Mouse (Mus musculus) midbrain, embryonic 13.5 days (tissue): ENCODE measurements around the gene Znhit3. TPM values are rescaled to one million over a fixed set of nuclear protein-coding genes. Genes with fewer than 3 reads are reported as not detected.

Experiments
- ATAC-seq: fragments of 200-750 bp; cut with Nextera tagmentation; 2 replicates; pipeline ENCODE4 v1.8.0; 2017; ENCODE audit warnings: mild to moderate bottlenecking, moderate TSS enrichment, moderate library complexity
- H3K27ac ChIP-seq: fragments of 300-500 bp; sonication (generic); 2 replicates; pipeline ENCODE4 v1.5.1; 2015; ENCODE audit warnings: inconsistent platforms, mild to moderate bottlenecking, moderate library complexity
- H3K27me3 ChIP-seq: fragments of 300-500 bp; sonication (generic); 2 replicates; pipeline ENCODE4 v1.6.1; 2015; ENCODE audit warnings: mild to moderate bottlenecking, inconsistent platforms
- H3K36me3 ChIP-seq: fragments of 300-500 bp; sonication (generic); 2 replicates; pipeline ENCODE4 v1.6.1; 2015; ENCODE audit warnings: mild to moderate bottlenecking, inconsistent platforms
- H3K4me1 ChIP-seq: fragments of 300-500 bp; sonication (generic); replicated peaks from 2 replicates; pipeline ENCODE4 v1.6.1; 2015; ENCODE audit warnings: inconsistent platforms
- H3K4me2 ChIP-seq: fragments of 300-500 bp; sonication (generic); replicated peaks from 2 replicates; pipeline ENCODE4 v1.6.1; 2015; ENCODE audit warnings: moderate library complexity, mild to moderate bottlenecking, inconsistent platforms
- H3K4me3 ChIP-seq: fragments of 300-500 bp; sonication (generic); replicated peaks from 2 replicates; pipeline ENCODE4 v1.5.1; 2015; ENCODE audit warnings: mild to moderate bottlenecking, inconsistent platforms
- H3K9ac ChIP-seq: fragments of 300-500 bp; sonication (generic); replicated peaks from 2 replicates; pipeline ENCODE4 v1.6.1; 2015; ENCODE audit warnings: mild to moderate bottlenecking, inconsistent platforms
- H3K9me3 ChIP-seq: fragments of 300-500 bp; sonication (generic); 2 replicates; pipeline ENCODE4 v1.6.1; 2016; ENCODE audit warnings: mild to moderate bottlenecking, inconsistent platforms
- WGBS: fragments of 180-500 bp; shearing (Covaris S2); methylation state at CpG from one replicate; pipeline ENCODE4 v1.1.7; 2015; 5-methylcytosine and 5-hydroxymethylcytosine counted together
- polyA plus RNA-seq: library from polyadenylated mRNA; unstranded; fragments of >200 nt; fragmentation: Nextera tagmentation; extraction: Ambion mirVana; gene quantifications from 2 replicates; pipeline ENCODE4 v1.2.1, GENCODE M21; 2015

Gene Znhit3
- polyA plus RNA-seq, 1 experiment from 2014 or later: 68.1 TPM

DNA sequence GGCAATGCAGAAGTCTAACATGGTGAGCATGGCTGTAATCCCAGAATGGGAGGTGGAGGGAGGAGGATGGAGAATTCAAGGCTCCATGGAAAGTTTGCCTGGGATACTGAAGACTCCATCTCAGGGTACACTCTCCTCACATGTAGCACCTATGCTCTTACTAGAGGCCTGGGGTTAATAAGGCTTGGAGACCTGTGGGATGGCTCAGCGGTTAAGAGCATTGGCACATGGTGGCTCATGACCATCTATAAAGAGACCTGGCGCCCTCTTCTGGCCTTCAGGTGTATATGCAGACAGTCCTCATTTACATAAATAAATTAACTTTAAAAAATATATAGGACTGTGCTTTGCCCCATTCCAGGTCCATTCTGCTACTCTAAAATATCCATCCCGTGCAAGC is 3.1 kb upstream of the Znhit3 start:
- H3K4me1 ChIP-seq: peaks cover 23% of the 10 kb centered on the region
- WGBS: 45% methylated on average over 3 of the region's 3 CpGs
- no peak overlapping the region for H3K4me2 ChIP-seq
- H3K4me3 ChIP-seq: no peak overlapping the region
- H3K36me3 ChIP-seq: no peaks in the 10 kb centered on the region
- no peak overlapping the region for H3K27ac ChIP-seq
- H3K9ac ChIP-seq: no peak overlapping the region
- H3K27me3 ChIP-seq: no peaks in the 10 kb centered on the region
- no peak for ATAC-seq
- H3K9me3 ChIP-seq: no peaks in the 10 kb centered on the region

DNA sequence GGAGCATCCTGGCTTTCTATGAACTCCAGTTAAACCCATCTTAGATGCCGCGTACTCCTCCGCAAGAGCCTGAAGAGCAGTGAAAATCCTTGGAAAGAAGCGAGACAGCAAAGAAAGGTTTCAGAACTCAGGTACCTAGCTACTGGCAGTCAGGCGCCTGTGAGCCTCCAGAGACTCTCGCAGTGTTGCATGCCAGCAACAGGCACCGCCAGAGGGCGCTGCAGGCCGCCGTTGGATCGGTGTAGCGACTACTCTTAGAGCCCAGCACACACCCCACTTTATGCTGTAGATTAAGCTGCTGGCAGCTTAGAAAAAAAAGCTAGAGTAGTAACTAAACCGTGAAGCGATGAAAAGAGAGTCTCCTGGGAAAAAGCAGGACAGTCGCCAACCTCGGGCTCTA is 2.3 kb upstream of the Znhit3 start:
- no peaks in the 10 kb centered on the region for H3K27me3 ChIP-seq
- peaks cover 5% of the 10 kb centered on the region for H3K36me3 ChIP-seq
- no peak overlapping the region for H3K9ac ChIP-seq
- H3K9me3 ChIP-seq: no peaks in the 10 kb centered on the region
- H3K4me2 ChIP-seq: peak overlapping the region; percentile 38
- H3K4me1 ChIP-seq: peaks cover 23% of the 10 kb centered on the region
- H3K4me3 ChIP-seq: no peak overlapping the region
- peak; percentile 75 for ATAC-seq
- H3K27ac ChIP-seq: no peak overlapping the region
- 5% methylated on average over 16 of the region's 16 CpGs for WGBS

DNA sequence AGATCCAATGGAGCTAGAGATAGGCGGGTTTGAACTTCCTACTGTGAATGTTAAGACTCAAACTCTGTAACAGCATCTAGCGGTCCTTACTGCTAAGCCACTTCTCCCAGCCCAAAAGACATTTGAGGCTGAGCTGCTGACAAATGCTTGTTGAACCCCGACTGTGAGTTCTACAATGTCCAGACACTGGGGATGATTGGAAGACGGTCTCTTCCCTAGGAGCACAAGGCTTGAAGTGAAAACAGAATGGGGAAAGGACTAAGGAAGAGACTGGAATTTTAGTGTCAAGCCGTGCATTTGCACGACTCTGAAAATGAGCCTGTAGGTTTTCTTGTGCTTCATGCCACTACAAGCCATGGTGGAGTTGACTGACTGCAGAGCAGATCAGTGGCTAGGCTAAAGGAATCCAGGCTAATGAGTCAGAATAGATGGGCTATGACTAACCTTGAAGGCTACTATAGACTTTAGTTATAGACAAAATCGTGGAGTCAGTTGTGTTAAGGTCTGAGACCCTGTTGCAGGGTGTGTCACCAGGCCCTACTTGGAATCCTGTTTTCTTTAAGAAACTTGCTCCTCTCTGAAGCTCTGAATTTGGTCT is 636 bp upstream of the Znhit3 start:
- Histone ChIP-seq H3K4me3 (peak overlapping the region; percentile 79), H3K9me3 (no peaks in the 10 kb centered on the region), H3K4me1 (peaks cover 23% of the 10 kb centered on the region), H3K4me2 (peak overlapping the region; percentile 71), H3K27me3 (no peaks in the 10 kb centered on the region), H3K36me3 (peaks cover 21% of the 10 kb centered on the region), H3K9ac (peak overlapping the region; percentile 77; the same call in 1 of the 2 replicates), H3K27ac (no peak overlapping the region)
- no peak for ATAC-seq
- 53% methylated on average over 7 of the region's 7 CpGs for WGBS

DNA sequence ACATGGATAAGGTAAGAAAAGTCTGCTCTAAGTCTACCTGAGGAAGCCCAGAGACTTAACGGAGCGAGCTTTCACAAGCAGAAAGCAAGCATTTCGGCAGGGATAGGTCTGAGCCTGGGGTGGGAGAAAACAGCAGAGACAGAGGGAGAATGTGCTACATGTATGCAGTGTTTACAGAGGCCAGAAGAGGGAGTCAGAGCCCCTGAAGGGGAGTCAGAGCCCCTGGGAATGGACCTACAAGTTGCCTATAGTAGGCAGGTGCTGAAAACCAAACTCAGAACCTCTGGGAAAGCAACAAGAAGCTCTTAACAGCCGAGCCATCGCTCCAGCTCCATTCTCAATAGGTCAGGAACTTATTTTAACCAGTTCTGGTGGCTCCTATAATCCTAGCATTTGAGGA is 1.5 kb downstream of the Znhit3 start:
- Histone ChIP-seq H3K4me2 (peak overlapping the region; percentile 71), H3K9ac (no peak overlapping the region)
- 81% methylated on average over 5 of the region's 5 CpGs for WGBS

DNA sequence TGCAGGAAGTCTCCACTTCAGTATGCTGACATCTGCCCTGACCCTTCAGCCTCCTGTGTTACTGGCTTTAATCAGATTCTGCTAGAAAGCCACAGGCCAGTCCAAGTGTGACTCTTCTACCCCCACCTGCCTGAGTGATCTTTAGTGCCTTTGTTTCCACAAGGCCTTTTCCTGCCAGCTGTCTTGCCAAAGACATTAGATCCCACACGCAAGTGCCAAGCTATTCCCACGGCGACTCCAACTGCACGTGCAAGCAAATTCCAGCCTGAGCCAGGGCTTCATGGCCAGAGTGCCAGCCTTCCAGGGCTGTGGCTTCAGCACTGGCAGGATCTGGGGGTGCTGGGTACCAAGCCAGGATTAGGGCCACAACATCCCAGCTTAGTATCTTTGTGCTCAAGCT is 5.8 kb downstream of the Znhit3 start:
- H3K27ac ChIP-seq: no peak overlapping the region
- 89% methylated on average over 4 of the region's 4 CpGs for WGBS
- no peaks in the 10 kb centered on the region for H3K27me3 ChIP-seq
- no peak overlapping the region for H3K9ac ChIP-seq
- no peak for ATAC-seq
- H3K4me1 ChIP-seq: peaks cover 12% of the 10 kb centered on the region
- no peak overlapping the region for H3K4me2 ChIP-seq
- H3K4me3 ChIP-seq: no peak overlapping the region
- H3K36me3 ChIP-seq: peaks cover 83% of the 10 kb centered on the region
- H3K9me3 ChIP-seq: no peaks in the 10 kb centered on the region

More for the DNA sequence above, 1.5 kb downstream of the Znhit3 start:
- Histone ChIP-seq H3K27me3 (no peaks in the 10 kb centered on the region), H3K27ac (no peak overlapping the region), H3K4me1 (peaks cover 23% of the 10 kb centered on the region), H3K4me3 (0 out of 2 replicates have a peak overlapping the region, but pooled peaks have one; percentile 79), H3K36me3 (peaks cover 40% of the 10 kb centered on the region), H3K9me3 (no peaks in the 10 kb centered on the region)
- ATAC-seq: no peak

DNA sequence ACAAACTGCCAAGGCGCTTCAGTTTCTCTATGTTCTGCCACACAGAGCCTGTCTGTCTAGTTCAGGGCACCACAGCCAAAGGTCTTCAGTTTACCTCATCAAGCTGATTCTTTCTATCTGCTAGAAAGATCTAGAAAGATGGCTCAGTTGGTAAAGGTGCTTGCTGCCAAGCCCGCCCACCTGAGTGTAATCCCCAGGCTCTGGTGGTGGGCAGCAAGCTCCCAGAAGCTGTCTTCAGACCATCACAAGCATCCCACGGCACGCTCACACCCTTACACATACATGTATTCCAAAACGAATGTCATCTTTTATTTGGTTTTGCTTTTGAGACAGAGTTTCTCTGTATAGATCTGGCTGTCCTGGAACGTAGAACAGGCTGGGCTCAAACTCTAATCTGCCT is 7.7 kb downstream of the Znhit3 start:
- H3K36me3 ChIP-seq: peaks cover 97% of the 10 kb centered on the region

DNA sequence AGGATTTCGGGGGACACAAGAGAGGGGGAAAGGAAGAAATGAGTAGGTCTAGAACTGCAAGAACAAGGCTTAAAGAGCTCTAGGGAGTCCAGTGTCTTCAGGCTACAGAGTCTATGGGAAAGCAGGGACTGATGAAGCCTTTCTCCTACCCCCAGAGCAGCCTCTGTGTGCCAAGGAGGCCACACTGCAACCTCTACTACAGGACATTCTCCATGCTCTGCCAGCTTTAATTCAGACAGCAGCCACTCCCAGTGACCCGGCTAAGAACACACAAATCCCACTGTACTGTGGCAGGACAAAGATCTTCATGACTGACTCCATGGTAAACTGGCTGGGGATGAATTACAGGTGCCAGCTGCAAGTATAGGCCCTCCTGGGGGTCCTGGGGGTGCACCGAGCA is 9.1 kb downstream of the Znhit3 start:
- ATAC-seq: no peak
- Histone ChIP-seq H3K27me3 (no peaks in the 10 kb centered on the region), H3K4me3 (no peak overlapping the region), H3K4me1 (no peaks in the 10 kb centered on the region), H3K9ac (no peak overlapping the region), H3K36me3 (peaks cover 97% of the 10 kb centered on the region), H3K4me2 (no peak overlapping the region), H3K27ac (no peak overlapping the region), H3K9me3 (no peaks in the 10 kb centered on the region)
- WGBS: 77% methylated on average over 3 of the region's 3 CpGs

More for the DNA sequence above, 7.7 kb downstream of the Znhit3 start:
- WGBS: 92% methylated on average over 6 of the region's 6 CpGs
- no peak for ATAC-seq
- Histone ChIP-seq H3K4me2 (no peak overlapping the region), H3K27ac (no peak overlapping the region), H3K27me3 (no peaks in the 10 kb centered on the region), H3K9me3 (no peaks in the 10 kb centered on the region), H3K4me1 (no peaks in the 10 kb centered on the region), H3K9ac (no peak overlapping the region), H3K4me3 (no peak overlapping the region)

DNA sequence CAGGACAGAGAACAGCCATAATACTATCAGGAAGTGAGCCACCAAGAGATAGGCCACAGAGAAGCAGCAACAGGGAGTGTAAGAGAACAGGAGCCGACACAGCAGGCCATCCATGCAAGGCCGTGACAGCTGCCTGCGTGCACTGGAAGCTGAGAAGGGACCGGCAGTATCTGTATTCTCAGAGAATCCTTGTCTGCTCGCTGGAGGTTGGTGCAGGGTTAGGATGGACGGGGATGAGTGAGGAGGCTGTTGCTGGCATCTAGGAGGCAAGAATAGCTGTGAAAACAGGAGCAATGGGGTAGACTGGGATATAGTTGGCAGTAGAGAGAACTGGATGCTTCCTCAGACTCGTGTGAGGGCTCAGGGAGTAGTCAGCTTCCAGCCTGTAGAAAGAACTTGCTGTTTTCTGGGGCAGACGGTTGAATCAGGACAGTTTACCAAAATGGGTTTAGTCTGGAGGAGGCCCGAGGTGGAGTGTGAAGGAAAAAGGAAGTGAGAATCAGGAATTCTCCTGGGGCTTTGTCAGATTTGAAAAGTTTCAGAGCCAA is 11.5 kb downstream of the Znhit3 start:
- Histone ChIP-seq H3K4me3 (no peak overlapping the region), H3K9me3 (no peaks in the 10 kb centered on the region), H3K4me1 (no peaks in the 10 kb centered on the region), H3K27me3 (no peaks in the 10 kb centered on the region), H3K4me2 (no peak overlapping the region), H3K9ac (no peak overlapping the region), H3K27ac (no peak overlapping the region), H3K36me3 (peaks cover 100% of the 10 kb centered on the region)
- 84% methylated on average over 9 of the region's 9 CpGs for WGBS
- ATAC-seq: no peak

DNA sequence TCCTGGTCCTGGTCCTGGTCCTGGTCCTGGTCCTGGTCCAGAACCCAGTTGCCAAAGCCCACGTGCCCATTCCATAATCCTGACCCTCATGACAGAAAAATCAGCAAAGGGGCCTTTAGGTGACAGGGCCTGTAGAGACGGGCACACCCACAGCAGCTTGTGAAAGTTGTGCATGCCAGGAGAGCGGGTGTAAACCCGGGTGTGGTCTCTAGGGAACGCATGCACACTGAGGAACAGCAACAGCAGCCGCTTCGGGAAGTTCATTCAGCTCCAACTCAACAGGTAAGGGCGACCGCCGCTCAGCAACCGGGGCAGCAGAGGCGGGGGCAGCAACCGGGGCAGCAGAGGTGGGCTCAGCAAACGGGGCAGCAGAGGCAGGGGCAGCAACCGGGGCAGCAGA is 23.1 kb downstream of the Znhit3 start:
- H3K27ac ChIP-seq: no peak overlapping the region
- H3K4me2 ChIP-seq: no peak overlapping the region
- no peak overlapping the region for H3K4me3 ChIP-seq
- H3K4me1 ChIP-seq: no peaks in the 10 kb centered on the region
- 91% methylated on average over 13 of the region's 15 CpGs for WGBS
- no peaks in the 10 kb centered on the region for H3K27me3 ChIP-seq
- no peak for ATAC-seq
- H3K9ac ChIP-seq: no peak overlapping the region
- no peaks in the 10 kb centered on the region for H3K9me3 ChIP-seq
- peaks cover 77% of the 10 kb centered on the region for H3K36me3 ChIP-seq

DNA sequence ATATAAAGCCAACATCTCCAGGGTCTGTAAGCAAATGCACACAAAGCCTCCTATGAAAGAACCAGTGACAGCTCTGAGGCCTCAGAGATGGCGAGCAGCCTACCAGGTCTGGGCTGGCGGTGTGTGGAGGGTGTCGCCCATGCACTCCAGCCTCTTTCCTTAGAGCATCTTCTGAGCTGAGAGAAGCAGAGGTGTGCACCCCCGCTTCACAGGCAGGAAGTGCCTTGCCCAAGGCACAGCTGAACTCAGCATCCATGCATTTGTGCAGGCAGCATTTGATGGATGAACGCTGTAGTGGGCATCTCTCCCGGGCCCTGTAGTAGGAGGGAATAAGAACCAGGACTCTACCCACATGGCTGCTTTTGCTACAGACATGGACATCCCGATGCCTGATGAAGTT is 24.5 kb downstream of the Znhit3 start:
- H3K27ac ChIP-seq: no peak overlapping the region
- H3K9me3 ChIP-seq: no peaks in the 10 kb centered on the region
- no peak overlapping the region for H3K4me3 ChIP-seq
- 90% methylated on average over 7 of the region's 7 CpGs for WGBS
- H3K4me2 ChIP-seq: no peak overlapping the region
- no peaks in the 10 kb centered on the region for H3K27me3 ChIP-seq
- H3K9ac ChIP-seq: no peak overlapping the region
- no peak for ATAC-seq
- no peaks in the 10 kb centered on the region for H3K4me1 ChIP-seq
- H3K36me3 ChIP-seq: peaks cover 75% of the 10 kb centered on the region

DNA sequence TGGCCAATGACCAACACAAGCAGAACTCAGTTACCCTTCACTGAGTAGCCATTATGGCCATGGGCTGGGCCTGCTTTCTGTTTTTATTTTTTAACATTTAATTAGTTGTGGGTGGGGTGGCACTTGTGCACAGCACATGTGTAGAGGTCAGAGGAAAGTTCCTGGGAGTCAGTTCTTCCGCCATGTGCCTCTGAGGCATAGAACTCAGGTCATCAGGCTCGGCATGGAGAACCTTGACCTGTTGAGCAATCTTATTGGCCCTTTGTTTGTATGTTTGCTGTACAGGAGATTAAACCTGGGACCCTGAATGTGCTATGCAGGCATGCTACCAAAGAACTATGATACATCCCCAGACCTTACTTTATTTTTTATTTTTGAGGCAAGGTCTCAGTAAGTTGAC is 26.7 kb downstream of the Znhit3 start:
- H3K27me3 ChIP-seq: no peaks in the 10 kb centered on the region
- H3K9ac ChIP-seq: no peak overlapping the region
- no peak overlapping the region for H3K4me2 ChIP-seq
- no peak overlapping the region for H3K4me3 ChIP-seq
- H3K27ac ChIP-seq: no peak overlapping the region
- H3K4me1 ChIP-seq: no peaks in the 10 kb centered on the region
- no peak for ATAC-seq
- 100% methylated on average over 2 of the region's 2 CpGs for WGBS
- H3K36me3 ChIP-seq: peaks cover 74% of the 10 kb centered on the region
- no peaks in the 10 kb centered on the region for H3K9me3 ChIP-seq

DNA sequence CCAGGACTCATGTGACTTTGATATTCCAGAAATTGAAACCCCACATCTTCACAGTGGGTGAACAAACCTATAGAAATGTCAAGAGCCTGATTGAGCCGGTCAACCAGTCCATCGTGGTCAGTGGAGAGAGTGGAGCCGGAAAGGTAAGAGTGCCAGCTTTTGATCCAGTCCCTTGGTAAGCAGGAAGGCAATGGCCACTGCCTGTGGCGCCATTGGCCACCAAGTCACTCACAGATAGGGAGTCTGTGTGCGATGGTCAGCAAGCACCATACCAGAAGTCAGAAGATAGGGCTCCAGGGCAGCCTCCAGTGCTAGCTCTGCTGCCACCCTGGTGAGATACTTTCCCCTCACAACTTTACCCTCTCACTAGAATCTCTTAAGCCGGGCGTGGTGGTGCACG is 28.1 kb downstream of the Znhit3 start:
- ATAC-seq: no peak

More for the DNA sequence above, 28.1 kb downstream of the Znhit3 start:
- Histone ChIP-seq H3K36me3 (peaks cover 77% of the 10 kb centered on the region), H3K4me1 (no peaks in the 10 kb centered on the region), H3K4me2 (no peak overlapping the region), H3K4me3 (no peak overlapping the region), H3K9me3 (no peaks in the 10 kb centered on the region), H3K9ac (no peak overlapping the region), H3K27ac (no peak overlapping the region), H3K27me3 (no peaks in the 10 kb centered on the region)
- WGBS: 97% methylated on average over 8 of the region's 8 CpGs
